In genomic region chr11:61546452-61546851, GRCm38 (mm10) we compare ENCODE assay signal across 21 mouse cellular contexts.
"Had no signal": no experiment of that assay in that cellular context is flagged by ENCODE, and none has a peak within 500 bp of the region (broad histone marks: within the 10 kb centered on the region; RNA-seq: fewer than 3 reads in every experiment).

No protein-coding gene starts in this region.

- H3K4me2 ChIP-seq: intestine, embryonic 15.5 days; limb, embryonic 12.5 days; limb, embryonic 15.5 days; liver, embryonic 12.5 days; liver, embryonic 15.5 days; midbrain, embryonic 12.5 days; midbrain, embryonic 15.5 days; neural tube, embryonic 12.5 days; neural tube, embryonic 15.5 days had no signal

- H3K4me3 ChIP-seq: intestine, embryonic 15.5 days; limb, embryonic 12.5 days; limb, embryonic 15.5 days; liver, embryonic 12.5 days; liver, embryonic 15.5 days; midbrain, embryonic 12.5 days; midbrain, embryonic 15.5 days; neural tube, embryonic 12.5 days; neural tube, embryonic 15.5 days had no signal

- ATAC-seq: hindbrain, embryonic 16.5 days; intestine, embryonic 15.5 days; liver, embryonic 12.5 days; midbrain, embryonic 15.5 days had no signal

- H3K27ac ChIP-seq: intestine, embryonic 15.5 days; limb, embryonic 12.5 days; limb, embryonic 15.5 days; liver, embryonic 12.5 days; liver, embryonic 15.5 days; macrophage; midbrain, embryonic 12.5 days; midbrain, embryonic 15.5 days; neural tube, embryonic 12.5 days; neural tube, embryonic 15.5 days; stomach, postnatal 0 days had no signal

- H3K9me3 ChIP-seq: intestine, embryonic 15.5 days; limb, embryonic 12.5 days; limb, embryonic 15.5 days; liver, embryonic 12.5 days; liver, embryonic 15.5 days; midbrain, embryonic 12.5 days; midbrain, embryonic 15.5 days; neural tube, embryonic 12.5 days; neural tube, embryonic 15.5 days had no signal

- H3K36me3 ChIP-seq: intestine, embryonic 15.5 days; liver, embryonic 15.5 days had no signal

- H3K9ac ChIP-seq: intestine, embryonic 15.5 days; limb, embryonic 12.5 days; limb, embryonic 15.5 days; liver, embryonic 12.5 days; liver, embryonic 15.5 days; midbrain, embryonic 12.5 days; midbrain, embryonic 15.5 days; neural tube, embryonic 12.5 days; neural tube, embryonic 15.5 days had no signal

- H3K4me1 ChIP-seq: intestine, embryonic 15.5 days; limb, embryonic 12.5 days; limb, embryonic 15.5 days; liver, embryonic 12.5 days; liver, embryonic 15.5 days; midbrain, embryonic 12.5 days; neural tube, embryonic 12.5 days had no signal

- DNase-seq: left cerebral cortex, postnatal 4 days; lung, adult 2 months; lung, postnatal 14 days; right cerebral cortex, adult 18-20 months; right cerebral cortex, postnatal 14 days; right cerebral cortex, postnatal 4 days; thymus, adult 2 months; thymus, postnatal 14 days; thymus, postnatal 4 days had no signal

- H3K27me3 ChIP-seq: intestine, embryonic 15.5 days; limb, embryonic 12.5 days; limb, embryonic 15.5 days; liver, embryonic 15.5 days; midbrain, embryonic 12.5 days; midbrain, embryonic 15.5 days; neural tube, embryonic 12.5 days; neural tube, embryonic 15.5 days had no signal
